Mouse (Mus musculus) hindbrain, embryonic 12.5 days (tissue): Measurements from ENCODE around the gene Adam15. TPM values are rescaled to one million over a fixed set of nuclear protein-coding genes. Genes with fewer than 3 reads are reported as not detected.

Source experiments
- ATAC-seq: fragments of 200-750 bp; cut with Nextera tagmentation; 2 replicates; pipeline ENCODE4 v1.8.0; 2017; ENCODE audit warnings: moderate TSS enrichment; ENCODE audit not compliant: low FRiP score
- H3K27ac ChIP-seq: fragments of 300-500 bp; sonication (generic); 2 replicates; pipeline ENCODE4 v1.5.1; 2016; ENCODE audit warnings: mild to moderate bottlenecking
- H3K27me3 ChIP-seq: fragments of 300-500 bp; sonication (generic); 2 replicates; pipeline ENCODE4 v1.6.1; 2016; ENCODE audit warnings: mild to moderate bottlenecking
- H3K36me3 ChIP-seq: fragments of 300-500 bp; sonication (generic); 2 replicates; pipeline ENCODE4 v1.6.1; 2016; ENCODE audit warnings: mild to moderate bottlenecking
- H3K4me1 ChIP-seq: fragments of 300-500 bp; sonication (generic); 2 replicates; pipeline ENCODE4 v1.6.1; 2016
- H3K4me2 ChIP-seq: fragments of 300-500 bp; sonication (generic); replicated peaks from 2 replicates; pipeline ENCODE4 v1.6.1; 2016; ENCODE audit warnings: mild to moderate bottlenecking
- H3K4me3 ChIP-seq: fragments of 300-500 bp; sonication (generic); 2 replicates; pipeline ENCODE4 v1.5.1; 2016; ENCODE audit warnings: mild to moderate bottlenecking
- H3K9ac ChIP-seq: fragments of 300-500 bp; sonication (generic); 2 replicates; pipeline ENCODE4 v1.6.1; 2016; ENCODE audit warnings: mild to moderate bottlenecking, moderate library complexity
- H3K9me3 ChIP-seq: fragments of 300-500 bp; sonication (generic); replicated peaks from 2 replicates; pipeline ENCODE4 v1.6.1; 2016; ENCODE audit warnings: mild to moderate bottlenecking
- WGBS: fragments of 180-500 bp; shearing (Covaris S2); methylation state at CpG from one replicate; pipeline ENCODE4 v1.1.7; 2016; 5-methylcytosine and 5-hydroxymethylcytosine counted together
- polyA plus RNA-seq: library from polyadenylated mRNA; unstranded; fragments of >200 nt; fragmentation: Nextera tagmentation; extraction: Ambion mirVana; gene quantifications from 2 replicates; pipeline ENCODE4 v1.2.1, GENCODE M21; 2016

The Adam15 gene
- polyA plus RNA-seq, 1 experiment from 2014 or later, result 40.3 TPM

- ATAC-seq, result 0 out of 2 replicates have a peak, but pooled peaks have one; percentile 24
- no peak overlapping the region for H3K4me3 ChIP-seq
- H3K4me2 ChIP-seq, result no peak overlapping the region
- H3K27ac ChIP-seq, result 0 out of 2 replicates have a peak overlapping the region, but pooled peaks have one; percentile 48
- H3K9me3 ChIP-seq, result no peaks in the 10 kb centered on the region
- H3K36me3 ChIP-seq, result peaks cover under 1% of the 10 kb centered on the region; the same call in 1 of the 2 replicates
- WGBS, result 12% methylated on average over 4 of the region's 4 CpGs
- H3K9ac ChIP-seq, result peak overlapping the region; percentile 15; the same call in 1 of the 2 replicates
- peaks cover 23% of the 10 kb centered on the region for H3K27me3 ChIP-seq
- peaks cover 53% of the 10 kb centered on the region for H3K4me1 ChIP-seq
These were observed 21.2 kb downstream of the Adam15 start for GRCm38 (mm10) chr3:89328623-89329022.

GRCm38 (mm10) chr3:89327371-89327870, 22.4 kb downstream of the Adam15 start:
- 38% methylated on average over 9 of the region's 9 CpGs for WGBS
- Histone ChIP-seq H3K4me3 (no peak overlapping the region), H3K27me3 (peaks cover 29% of the 10 kb centered on the region), H3K36me3 (no peaks in the 10 kb centered on the region), H3K9ac (no peak overlapping the region), H3K4me2 (no peak overlapping the region), H3K27ac (peak overlapping the region; percentile 62), H3K4me1 (peaks cover 44% of the 10 kb centered on the region), H3K9me3 (no peaks in the 10 kb centered on the region)
- ATAC-seq, result no peak; the same call in 1 of the 2 replicates

GRCm38 (mm10) chr3:89325882-89326281, 23.9 kb downstream of the Adam15 start:
- H3K27me3 ChIP-seq, result peaks cover 43% of the 10 kb centered on the region
- ATAC-seq, result no peak
- WGBS, result 93% methylated on average over 8 of the region's 8 CpGs

GRCm38 (mm10) chr3:89322514-89323165, 27.2 kb downstream of the Adam15 start, which contains the start of gene Efna3:
Efna3 (minus strand) TSS chr3:89322965.
- H3K36me3 ChIP-seq, result no peaks in the 10 kb centered on the region
- H3K27me3 ChIP-seq, result peaks cover 59% of the 10 kb centered on the region
- peak within 1 kb of the TSS; percentile 88 for H3K27ac ChIP-seq
- WGBS, result under 1% methylated on average over 48 of the region's 53 CpGs
- H3K9me3 ChIP-seq, result no peaks in the 10 kb centered on the region
- peak within 1 kb of the TSS; percentile 80 for H3K9ac ChIP-seq
- peak within 1 kb of the TSS; percentile 87 for H3K4me2 ChIP-seq
- ATAC-seq, result peak; percentile 30
- H3K4me3 ChIP-seq, result peak within 1 kb of the TSS; percentile 70
- H3K4me1 ChIP-seq, result peaks cover 50% of the 10 kb centered on the region

More at GRCm38 (mm10) chr3:89325882-89326281, 23.9 kb downstream of the Adam15 start:
- Histone ChIP-seq H3K4me2 (no peak overlapping the region), H3K9me3 (no peaks in the 10 kb centered on the region), H3K4me1 (peaks cover 44% of the 10 kb centered on the region), H3K9ac (no peak overlapping the region), H3K27ac (no peak overlapping the region), H3K36me3 (no peaks in the 10 kb centered on the region), H3K4me3 (no peak overlapping the region)

GRCm38 (mm10) chr3:89322131-89322500, 27.7 kb downstream of the Adam15 start:
- Histone ChIP-seq H3K9me3 (no peaks in the 10 kb centered on the region), H3K27ac (peak overlapping the region; percentile 88), H3K4me2 (peak overlapping the region; percentile 87), H3K4me1 (peaks cover 50% of the 10 kb centered on the region), H3K36me3 (no peaks in the 10 kb centered on the region), H3K4me3 (peak overlapping the region; percentile 70), H3K27me3 (peaks cover 59% of the 10 kb centered on the region), H3K9ac (peak overlapping the region; percentile 80)
- no peak for ATAC-seq
- WGBS, result under 1% methylated on average over 14 of the region's 14 CpGs

GRCm38 (mm10) chr3:89321183-89322130, 28.3 kb downstream of the Adam15 start:
- H3K4me3 ChIP-seq, result peak overlapping the region; percentile 70
- H3K36me3 ChIP-seq, result no peaks in the 10 kb centered on the region
- under 1% methylated on average over 63 of the region's 66 CpGs for WGBS
- H3K9ac ChIP-seq, result peak overlapping the region; percentile 80
- peak overlapping the region; percentile 88 for H3K27ac ChIP-seq
- H3K4me1 ChIP-seq, result peaks cover 54% of the 10 kb centered on the region
- no peaks in the 10 kb centered on the region for H3K9me3 ChIP-seq
- peaks cover 59% of the 10 kb centered on the region for H3K27me3 ChIP-seq
- ATAC-seq, result peak; percentile 15; the same call in 1 of the 2 replicates
- H3K4me2 ChIP-seq, result peak overlapping the region; percentile 87

GRCm38 (mm10) chr3:89320581-89321182, 29.1 kb downstream of the Adam15 start:
- Histone ChIP-seq H3K4me1 (peaks cover 61% of the 10 kb centered on the region), H3K4me3 (peak overlapping the region; percentile 70), H3K9me3 (no peaks in the 10 kb centered on the region), H3K9ac (peak overlapping the region; percentile 80), H3K4me2 (peak overlapping the region; percentile 87), H3K36me3 (no peaks in the 10 kb centered on the region), H3K27me3 (peaks cover 67% of the 10 kb centered on the region), H3K27ac (peak overlapping the region; percentile 88)
- ATAC-seq, result peak; percentile 15; the same call in 1 of the 2 replicates
- 1% methylated on average over 40 of the region's 41 CpGs for WGBS

GRCm38 (mm10) chr3:89319591-89320350, 30.0 kb downstream of the Adam15 start:
- ATAC-seq, result no peak
- no peaks in the 10 kb centered on the region for H3K9me3 ChIP-seq
- H3K4me3 ChIP-seq, result peak overlapping the region; percentile 70
- peaks cover 72% of the 10 kb centered on the region for H3K27me3 ChIP-seq
- H3K4me2 ChIP-seq, result peak overlapping the region; percentile 87
- peaks cover 70% of the 10 kb centered on the region for H3K4me1 ChIP-seq
- WGBS, result 4% methylated on average over 58 of the region's 58 CpGs
- no peaks in the 10 kb centered on the region for H3K36me3 ChIP-seq
- H3K9ac ChIP-seq, result peak overlapping the region; percentile 51; the same call in 1 of the 2 replicates
- peak overlapping the region; percentile 88 for H3K27ac ChIP-seq

GRCm38 (mm10) chr3:89318971-89319590, 30.7 kb downstream of the Adam15 start:
- H3K4me2 ChIP-seq, result peak overlapping the region; percentile 87
- no peaks in the 10 kb centered on the region for H3K9me3 ChIP-seq
- 5% methylated on average over 21 of the region's 21 CpGs for WGBS
- peak overlapping the region; percentile 88; the same call in 1 of the 2 replicates for H3K27ac ChIP-seq
- H3K9ac ChIP-seq, result peak overlapping the region; percentile 51; the same call in 1 of the 2 replicates
- H3K36me3 ChIP-seq, result no peaks in the 10 kb centered on the region
- H3K4me3 ChIP-seq, result peak overlapping the region; percentile 70
- H3K27me3 ChIP-seq, result peaks cover 69% of the 10 kb centered on the region
- peaks cover 72% of the 10 kb centered on the region for H3K4me1 ChIP-seq
- ATAC-seq, result no peak

- H3K4me3 ChIP-seq, result no peak overlapping the region
- H3K4me2 ChIP-seq, result no peak overlapping the region
- H3K27me3 ChIP-seq, result peaks cover 63% of the 10 kb centered on the region
- H3K36me3 ChIP-seq, result no peaks in the 10 kb centered on the region
- peaks cover 72% of the 10 kb centered on the region for H3K4me1 ChIP-seq
- H3K9me3 ChIP-seq, result no peaks in the 10 kb centered on the region
- H3K27ac ChIP-seq, result no peak overlapping the region
- no peak for ATAC-seq
- WGBS, result 68% methylated on average over 8 of the region's 8 CpGs
- H3K9ac ChIP-seq, result no peak overlapping the region
These were observed 31.5 kb downstream of the Adam15 start for GRCm38 (mm10) chr3:89318316-89318715.

GRCm38 (mm10) chr3:89317246-89317645, 32.5 kb downstream of the Adam15 start:
- Histone ChIP-seq H3K27me3 (peaks cover 57% of the 10 kb centered on the region), H3K4me1 (peaks cover 71% of the 10 kb centered on the region), H3K9me3 (no peaks in the 10 kb centered on the region), H3K36me3 (no peaks in the 10 kb centered on the region), H3K9ac (no peak overlapping the region), H3K4me3 (no peak overlapping the region), H3K27ac (no peak overlapping the region), H3K4me2 (peak overlapping the region; percentile 53; the same call in 1 of the 2 replicates)
- 53% methylated on average over 6 of the region's 6 CpGs for WGBS
- no peak for ATAC-seq
